Mouse (Mus musculus) B cell, adult 2 months (primary cell): ENCODE data around the gene Pgbd5.
"Not testable (repeated sequence)": the region's sequence is repeated elsewhere in the genome, so short reads cannot be mapped to it uniquely, and the experiment has no call there.

Experiments used
- DNase-seq, 2 experiments: peaks; one replicate each; pipeline ENCODE4 v3.0.0; 2022

Gene Pgbd5

DNA sequence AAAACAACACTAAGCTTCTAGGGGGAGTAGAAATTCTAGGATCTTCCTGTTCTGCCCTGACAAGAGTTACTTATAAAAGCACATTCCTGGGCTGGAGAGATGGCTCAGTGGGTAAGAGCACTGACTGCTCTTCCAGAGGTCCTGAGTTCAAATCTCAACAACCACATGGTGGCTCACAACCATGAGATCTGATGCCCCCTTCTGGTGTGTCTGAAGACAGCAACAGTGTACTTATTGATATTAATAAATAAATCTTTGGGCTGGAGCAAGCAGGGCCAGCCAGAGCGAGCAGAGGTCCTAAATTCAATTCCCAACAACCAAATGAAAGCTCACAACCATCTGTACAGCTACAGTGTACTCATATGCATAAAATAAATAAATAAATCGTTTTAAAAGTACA lies 10.7 kb downstream of the Pgbd5 start:
- DNase-seq: not testable (repeated sequence)

DNA sequence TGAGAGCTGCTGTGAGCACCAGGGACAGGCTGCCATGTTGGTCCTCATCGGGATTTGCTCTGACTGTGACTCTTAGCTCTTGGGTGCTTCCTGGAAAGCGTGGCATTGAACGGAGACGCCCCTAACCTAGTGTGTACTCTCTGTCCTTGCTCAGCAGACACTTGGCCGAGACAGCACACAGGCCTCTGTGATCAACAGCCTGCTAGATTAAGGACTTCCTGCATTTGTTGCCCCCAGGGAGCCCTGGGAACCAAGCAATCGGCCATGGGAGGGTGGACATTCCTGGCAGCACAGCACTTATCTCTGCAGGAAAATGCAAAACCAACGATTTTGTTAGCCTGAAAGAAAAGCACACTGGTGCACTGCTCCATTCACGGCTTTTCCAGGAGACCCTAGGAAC lies 18.0 kb downstream of the Pgbd5 start:
- DNase-seq: no peak

DNA sequence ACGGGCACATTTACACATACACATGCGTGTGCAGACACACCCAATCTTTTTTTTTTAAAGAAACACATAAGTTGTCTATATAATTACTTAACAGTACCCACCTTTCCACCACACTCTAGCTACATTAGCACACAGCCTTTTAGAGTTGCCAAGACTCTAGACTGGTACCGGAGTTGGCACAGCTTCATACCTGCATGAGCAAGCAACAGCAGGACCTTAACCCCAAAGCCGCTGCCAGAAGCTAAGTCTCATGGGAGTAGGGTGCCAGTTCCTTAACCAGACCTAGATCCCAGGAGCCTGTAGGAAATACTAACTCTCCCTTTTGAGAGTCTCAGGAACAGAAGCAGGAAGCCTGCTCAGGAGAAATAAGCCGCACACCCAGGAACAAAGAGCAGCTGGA lies 20.5 kb downstream of the Pgbd5 start:
- DNase-seq: no peak

DNA sequence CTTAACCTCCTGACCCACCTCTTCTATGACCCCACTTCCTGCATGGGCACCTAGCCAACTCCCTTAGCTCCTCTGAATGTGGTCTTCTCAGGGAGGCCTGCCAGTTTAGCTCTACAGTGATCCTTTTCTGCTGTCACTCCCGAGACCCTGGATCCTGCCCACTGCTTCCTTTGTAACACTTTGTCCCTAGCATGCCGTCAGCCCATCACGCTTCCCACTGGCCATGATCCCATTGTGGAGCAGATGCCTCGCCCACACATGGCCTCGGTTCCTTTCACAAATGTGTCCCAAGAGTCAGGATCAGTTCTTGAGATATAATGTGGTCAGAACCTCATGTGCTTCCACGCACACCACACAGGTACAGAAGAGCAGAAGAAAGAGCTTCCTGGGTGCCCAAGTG lies 21.3 kb downstream of the Pgbd5 start:
- no peak for DNase-seq

DNA sequence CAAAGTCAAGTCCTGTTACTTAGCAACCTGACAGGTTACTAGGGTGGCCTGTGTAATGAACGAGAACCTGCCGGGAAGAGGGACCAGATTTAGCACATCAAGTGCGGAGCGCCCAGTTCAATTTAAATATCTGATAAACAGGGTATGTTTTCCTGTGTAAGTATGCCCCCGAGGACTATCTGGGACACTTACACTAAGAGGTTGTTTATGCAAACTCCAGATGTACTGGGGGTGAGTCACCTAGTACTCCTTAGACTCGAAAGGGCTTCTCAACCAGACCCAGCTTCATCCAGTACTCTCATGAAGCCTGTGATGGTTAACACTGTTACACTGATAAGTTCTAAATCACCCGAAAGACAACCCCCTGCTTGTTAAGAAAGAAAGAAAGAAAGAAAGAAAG lies 22.8 kb downstream of the Pgbd5 start:
- DNase-seq: no peak

DNA sequence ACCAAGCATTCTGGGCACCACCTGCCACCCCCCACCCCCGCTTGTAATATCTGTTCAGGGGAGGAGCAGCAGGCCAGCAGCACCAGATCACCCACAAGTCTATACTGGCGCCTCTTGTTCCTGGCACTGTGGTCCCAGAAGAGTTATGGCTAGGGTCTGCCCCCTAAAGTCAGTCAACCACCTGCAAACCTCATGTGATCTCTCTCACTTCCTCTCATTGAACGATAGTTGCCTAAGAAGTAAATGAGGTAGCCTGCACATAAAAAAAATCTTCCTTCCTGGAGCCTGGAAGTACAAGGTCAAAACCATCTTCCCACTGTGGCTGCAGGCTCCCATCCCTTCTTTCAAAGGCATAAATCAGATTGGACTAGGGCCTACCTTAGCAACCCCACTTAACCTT lies 23.7 kb downstream of the Pgbd5 start:
- no peak for DNase-seq

DNA sequence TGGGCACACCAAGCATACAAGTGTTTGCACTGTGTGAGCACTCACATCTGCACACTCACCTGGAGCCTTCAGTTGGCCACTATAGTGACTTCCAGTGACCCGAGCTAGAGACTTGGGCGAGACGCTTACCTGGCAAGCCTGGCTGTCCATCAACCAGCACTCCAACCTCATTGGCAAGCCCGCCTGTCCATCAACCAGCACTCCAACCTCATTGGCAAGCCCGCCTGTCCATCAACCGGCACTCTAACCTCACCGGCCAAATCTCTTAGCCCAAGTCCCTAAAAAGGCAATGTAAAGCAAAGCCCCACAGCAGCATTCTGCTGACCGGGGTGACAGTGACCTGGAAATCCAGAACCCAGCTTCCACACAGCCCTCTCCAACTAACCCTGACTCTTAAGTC lies 24.5 kb downstream of the Pgbd5 start:
- DNase-seq: peak in 1 of 2 experiments; percentile 2

DNA sequence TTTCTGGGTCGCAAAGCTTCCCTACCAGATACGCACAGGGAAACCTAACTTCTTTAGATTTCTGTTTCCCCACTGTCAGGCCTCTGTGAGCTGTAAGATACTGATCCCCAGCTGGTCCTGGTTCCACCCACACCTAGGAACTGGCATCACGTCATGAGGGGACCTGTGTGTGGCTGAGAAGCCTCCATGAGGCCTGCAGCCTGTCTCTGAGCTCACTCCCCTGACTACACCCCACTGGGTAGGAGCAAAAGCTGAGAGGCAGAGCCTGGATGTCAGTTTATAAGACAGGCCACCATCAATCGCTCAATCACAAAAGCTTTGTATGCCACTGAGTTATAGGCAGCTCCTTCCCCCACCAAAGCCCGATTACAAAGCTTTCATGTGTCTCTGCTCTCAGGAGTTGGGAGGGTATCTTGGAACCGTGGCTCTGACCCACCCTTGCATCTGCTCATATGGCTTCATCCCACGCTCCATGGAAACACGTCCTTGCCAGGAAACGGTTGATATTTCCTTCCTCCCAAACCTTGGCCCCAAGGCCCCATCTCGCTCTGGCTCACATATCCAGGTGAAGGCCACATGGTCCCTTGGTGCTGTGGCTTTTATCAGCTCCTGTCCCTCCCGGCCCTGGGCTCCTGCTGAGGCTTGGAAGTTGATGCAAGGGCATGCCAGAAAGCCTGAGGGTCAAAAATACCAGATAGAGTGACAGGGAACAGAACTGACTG lies 26.1 kb downstream of the Pgbd5 start:
- no peak for DNase-seq

DNA sequence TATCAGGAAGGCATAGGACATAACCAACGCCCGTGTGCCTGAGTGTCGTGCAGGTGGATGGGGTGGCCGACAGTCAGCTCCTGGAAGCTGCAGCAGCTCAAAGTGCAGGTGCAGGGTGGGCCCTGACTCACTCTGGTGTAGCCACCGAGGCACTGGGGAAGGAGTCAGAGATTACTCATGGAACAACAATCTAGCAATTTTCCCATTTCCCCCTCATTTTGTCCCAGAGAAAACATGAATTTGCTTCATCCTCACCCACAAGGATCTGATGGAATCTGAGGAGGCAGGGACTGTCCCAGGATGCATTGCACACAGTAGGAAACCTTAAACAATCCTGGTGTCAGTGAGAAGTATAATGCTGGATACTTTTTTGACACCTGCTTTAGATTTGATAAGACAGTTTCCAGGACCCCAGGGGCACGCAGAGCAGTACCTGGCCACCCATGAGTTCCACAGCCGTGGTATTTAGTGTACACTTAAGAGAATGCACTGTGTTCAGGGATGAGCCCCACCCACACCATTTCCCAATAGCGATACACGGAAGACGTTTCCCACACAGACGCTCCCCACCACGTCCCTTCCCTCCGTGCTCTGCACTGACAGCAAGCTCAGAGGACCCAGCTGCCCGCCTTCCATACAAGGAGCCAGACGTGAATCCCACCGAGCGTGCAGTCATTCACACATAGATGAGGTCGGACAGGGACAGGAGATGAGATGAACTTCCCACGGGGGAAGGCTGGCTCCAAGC lies 26.8 kb downstream of the Pgbd5 start:
- no peak for DNase-seq

DNA sequence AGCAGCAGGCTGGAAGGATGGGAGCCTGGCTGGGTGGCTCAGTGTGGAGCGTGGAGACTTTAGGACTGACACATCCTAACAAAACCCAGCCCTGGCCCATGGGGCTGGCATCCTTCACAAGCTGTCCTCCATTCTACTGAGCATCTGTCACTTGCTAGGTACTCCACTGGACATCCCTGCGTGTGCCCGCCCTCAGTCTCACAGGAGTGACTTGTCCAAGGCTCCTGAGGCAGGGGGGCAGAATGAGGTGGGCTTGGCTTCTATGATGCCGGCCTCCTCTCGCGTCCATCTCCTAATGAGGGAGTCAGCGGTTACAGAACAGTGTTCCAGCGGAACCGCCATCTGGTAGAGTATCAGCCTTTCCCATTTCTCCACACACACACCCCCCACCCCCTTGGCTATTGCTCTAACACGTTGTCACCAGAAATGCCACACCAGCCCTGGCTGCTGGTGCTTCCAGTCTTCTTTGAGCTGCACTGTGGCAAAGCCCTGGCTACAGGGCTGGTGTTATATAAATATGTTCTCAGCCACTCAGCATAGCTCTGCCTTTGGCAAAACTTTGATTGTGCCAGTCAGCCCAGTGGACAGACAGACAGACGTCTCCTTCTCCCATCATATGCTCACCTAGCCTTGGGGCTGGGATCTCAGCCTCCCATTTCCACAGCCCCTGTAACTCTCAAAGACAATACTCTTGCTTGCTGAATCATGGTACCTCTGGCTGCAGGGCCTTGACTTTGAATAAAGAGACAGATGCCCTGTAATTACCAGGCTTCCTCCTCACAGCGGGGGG lies 34.8 kb downstream of the Pgbd5 start:
- no peak for DNase-seq

DNA sequence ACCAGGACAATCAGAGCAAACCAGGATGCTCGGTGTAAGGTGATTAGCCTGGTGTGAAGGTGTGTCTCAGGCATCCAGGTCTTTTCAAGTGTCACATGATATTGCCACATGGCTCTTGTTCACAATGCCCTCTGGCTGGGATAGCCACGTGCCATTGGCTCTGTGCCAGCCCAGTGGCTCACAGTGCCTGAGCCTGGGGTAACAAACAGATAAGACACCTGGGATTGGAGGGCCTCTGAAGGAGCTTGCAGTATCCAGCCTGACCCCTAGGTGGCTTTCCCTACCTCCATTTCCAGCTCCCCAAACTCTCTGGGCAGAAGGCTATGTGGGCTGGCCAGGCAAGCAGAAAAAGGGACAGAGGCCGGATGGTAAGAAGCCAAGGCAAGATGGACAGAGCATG lies 35.6 kb downstream of the Pgbd5 start:
- no peak for DNase-seq

DNA sequence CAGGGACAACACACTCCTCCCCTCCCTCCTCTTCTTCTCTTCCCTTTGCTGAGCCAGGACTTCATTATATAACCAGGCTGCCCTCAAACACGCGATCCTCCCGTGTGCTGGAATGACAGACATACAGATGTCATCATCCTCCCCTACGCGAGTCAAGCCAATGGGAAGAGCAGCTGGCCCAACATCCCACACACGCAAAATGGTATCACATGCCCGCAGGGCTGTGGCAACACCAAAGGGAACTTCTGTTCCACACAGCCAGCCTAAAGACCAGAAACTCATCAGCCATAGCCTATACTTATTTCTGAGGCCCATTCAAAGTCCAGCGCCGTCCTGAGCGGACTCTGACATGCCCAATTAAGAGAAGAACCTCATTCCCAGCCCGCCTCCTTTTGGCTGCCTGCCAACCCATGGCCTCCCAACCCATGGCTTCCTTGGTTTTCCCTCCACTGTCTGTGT lies 40.0 kb downstream of the Pgbd5 start:
- no peak for DNase-seq

DNA sequence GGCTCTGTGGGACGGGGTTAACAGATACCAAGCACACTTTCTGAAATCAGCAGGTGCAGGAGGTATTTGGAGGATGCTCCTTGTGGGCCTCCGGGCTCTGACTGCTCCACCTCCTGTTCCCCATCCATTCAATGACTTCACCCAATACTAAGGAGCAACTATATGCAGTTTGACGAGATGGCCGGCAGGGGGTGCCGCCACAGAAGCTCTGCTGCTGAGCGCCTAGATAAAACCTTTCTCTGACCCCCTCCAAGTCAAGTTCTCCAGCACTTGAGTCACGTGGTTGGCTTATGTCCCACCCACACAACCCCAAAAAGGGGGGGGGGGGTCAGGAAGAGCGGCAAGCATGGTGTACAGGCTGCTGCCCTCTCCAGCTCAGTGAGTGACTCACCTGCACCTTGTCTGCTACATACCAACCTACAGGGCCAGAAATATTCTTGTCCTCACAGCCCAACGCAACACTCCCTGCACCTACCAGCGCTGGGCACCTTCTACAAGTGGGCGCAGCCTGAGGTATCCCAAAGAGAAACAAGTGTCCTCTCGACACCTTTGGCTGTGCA lies 40.5 kb downstream of the Pgbd5 start:
- peak; percentile 2 to 9 for DNase-seq

DNA sequence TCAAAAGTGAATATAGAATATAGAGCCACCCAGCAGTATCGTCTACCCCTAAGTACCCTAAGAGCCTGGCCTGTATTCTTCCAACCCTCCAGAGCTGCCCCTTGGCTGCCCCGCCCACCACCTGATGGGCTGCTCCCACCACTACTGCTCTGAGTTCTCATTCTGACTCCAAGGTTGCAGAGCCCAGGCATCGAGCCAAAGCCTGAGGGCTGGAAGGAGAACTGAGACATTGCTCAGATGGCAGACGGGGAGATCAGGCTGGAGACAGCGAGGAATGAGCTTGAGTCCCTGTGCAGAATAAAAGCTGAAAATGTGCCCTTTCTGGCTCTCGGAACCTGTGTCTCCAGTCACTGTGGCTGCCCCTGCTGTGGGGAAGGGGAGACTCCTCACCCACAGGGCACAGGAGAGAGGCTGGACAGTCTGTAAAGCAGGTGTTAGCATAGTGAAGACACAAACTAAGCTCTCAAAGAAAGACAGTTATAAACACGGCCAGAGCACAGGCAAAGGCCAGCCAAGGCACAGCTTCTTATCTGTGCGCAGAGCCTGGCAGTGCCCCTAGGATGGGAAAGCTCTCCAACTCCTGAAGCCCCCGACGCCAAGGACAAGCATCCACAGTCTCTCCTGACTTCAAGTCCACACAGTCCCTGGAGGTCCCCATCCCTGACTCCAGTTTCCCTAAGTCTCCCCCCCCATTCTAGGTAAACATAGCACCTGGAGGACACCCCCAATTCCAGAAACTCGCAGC lies 42.0 kb downstream of the Pgbd5 start:
- DNase-seq: no peak

DNA sequence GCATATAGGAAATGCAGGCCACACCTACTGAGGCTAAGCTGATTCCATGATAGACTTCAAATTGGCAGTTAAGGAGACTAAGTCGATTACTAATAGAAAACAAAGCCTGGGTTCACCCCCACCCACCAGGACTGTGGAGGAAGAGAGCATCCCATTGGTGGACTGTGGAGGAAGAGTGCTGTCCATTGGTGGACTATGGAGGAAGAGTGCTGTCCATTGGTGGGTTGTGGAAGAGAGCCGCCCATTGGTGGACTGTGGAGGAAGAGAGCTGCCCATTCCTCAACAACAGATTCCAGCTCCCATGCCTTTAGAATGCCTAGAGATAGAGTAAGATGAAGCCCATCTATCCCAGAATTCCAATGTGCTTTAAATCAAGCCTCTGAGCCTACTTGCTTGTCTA lies 42.9 kb downstream of the Pgbd5 start:
- no peak for DNase-seq

DNA sequence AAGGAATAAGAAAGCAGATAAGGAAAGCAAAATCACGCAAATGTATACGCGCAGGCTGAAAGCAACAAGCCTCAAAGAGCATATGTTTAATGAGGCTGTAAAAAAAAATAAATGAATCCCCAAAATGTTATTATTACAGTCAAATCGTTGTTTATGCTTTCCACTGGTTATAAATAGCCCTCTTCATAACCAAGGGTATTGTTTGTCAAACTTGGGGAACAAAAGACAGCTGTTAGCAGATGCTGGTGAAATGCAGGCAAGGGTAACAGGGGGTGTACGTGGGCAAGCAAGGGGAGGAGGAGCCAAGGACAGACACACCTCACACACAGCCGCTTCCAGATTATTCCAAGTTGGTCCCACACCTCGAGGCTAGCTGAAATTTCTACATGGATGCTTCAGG lies 44.1 kb downstream of the Pgbd5 start:
- no peak for DNase-seq

DNA sequence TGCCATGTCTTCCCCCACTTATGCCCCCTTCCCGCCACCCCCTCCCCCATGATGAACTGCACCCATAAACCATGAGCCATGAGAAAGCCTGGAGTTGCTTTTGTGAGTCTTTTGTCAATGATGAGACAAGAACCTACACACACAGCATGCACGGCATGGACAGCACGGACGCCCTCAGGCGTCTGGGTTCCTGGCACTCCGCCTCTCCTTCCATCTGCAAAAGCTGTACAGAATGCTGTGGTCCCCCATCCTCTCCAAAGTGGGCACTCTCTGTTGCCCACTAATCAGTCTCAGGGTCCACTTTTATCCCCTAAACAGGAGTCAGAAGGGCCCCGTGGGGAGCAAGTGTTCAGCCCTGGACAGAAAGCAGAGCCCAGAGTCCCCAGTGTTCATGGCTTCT lies 44.5 kb downstream of the Pgbd5 start:
- DNase-seq: no peak

DNA sequence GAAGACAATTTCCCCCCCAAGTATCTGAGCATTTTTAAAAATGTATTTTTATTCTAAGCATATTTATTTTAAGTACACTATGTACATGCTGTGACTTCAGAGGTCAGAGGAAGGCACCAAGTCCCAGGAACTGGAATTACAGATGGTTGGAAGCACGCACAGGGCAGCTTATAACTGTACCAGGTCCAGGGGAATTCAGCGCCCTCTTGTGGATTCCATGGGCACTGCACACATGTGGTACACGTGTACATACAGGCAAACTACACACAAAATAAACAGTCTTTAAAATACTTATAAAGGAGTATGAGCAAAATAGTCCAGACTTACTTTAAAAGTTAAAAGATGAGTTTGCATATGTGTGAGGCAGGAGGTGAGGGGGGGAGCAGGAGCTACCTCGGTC lies 45.5 kb downstream of the Pgbd5 start:
- DNase-seq: no peak

DNA sequence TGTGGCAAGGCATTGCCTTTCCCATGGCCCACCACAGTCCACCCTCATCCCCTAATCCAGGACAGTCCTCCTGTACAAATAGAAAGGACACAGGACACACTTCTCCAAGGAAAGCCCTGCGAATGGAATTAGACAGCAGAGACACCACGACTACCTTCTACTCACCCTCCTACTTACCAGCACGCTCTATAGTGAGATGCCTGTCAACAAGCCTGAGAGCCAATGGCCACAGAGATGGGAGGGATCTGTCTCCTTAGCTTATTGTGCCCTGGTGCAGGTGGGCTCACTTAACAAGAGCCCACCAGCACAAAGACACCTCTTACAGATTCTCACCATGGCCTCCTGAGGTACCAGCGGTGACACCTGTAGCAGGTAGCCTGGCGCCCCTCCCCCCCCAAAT lies 46.4 kb downstream of the Pgbd5 start:
- no peak for DNase-seq

DNA sequence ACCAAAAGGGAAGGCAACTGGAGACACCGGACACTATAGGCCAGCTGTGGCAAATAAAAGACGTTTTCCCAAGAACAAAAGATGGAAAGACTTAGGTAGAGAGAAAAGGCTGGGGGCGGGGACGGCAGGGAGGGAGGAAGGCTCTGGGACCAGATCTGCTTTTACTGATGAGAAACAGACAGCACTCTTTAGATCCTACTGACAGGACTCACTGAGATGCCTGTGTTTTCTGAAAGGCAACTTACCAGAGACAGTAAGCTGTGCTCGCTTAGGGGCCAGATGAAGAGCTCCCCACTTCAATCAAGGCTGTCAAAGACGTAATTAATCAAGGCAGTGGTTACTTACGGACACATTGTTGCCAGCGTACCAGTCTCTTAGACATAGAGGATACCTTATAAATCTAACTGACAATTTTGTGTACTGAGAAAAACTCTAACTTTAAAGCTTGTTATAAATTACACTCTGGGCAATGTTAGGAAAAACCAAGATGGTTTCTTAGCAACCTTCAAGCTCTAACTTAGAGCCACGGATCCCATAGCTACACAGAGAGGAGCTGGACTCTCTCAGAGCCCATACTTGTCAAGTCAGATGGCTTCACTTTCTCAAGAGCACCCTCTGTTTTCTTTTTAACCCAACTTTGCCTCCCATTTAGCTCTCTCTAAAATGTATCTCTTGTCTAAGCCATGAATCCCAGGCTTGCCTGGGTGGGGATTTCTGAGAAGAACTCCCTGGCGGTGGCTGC lies 47.0 kb downstream of the Pgbd5 start:
- no peak for DNase-seq

DNA sequence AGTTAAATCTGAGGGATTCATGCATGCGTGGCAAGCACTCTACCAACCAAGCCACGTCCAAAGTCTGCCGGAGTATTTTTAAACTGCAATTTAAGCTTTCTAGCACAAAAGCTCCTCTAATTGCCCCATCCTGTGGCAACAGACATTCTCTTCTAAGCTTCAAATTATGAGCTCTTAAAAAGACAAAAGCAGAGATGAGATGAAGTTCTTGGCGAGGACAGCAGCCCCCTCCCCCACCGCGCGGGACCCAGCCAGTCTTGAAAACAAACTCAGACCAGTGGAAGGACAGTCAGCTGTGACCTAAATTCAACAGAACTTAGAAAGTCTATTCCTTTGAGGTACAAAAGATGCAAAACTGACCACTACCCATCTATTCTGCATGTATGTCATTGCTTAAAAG lies 48.3 kb downstream of the Pgbd5 start:
- DNase-seq: no peak

DNA sequence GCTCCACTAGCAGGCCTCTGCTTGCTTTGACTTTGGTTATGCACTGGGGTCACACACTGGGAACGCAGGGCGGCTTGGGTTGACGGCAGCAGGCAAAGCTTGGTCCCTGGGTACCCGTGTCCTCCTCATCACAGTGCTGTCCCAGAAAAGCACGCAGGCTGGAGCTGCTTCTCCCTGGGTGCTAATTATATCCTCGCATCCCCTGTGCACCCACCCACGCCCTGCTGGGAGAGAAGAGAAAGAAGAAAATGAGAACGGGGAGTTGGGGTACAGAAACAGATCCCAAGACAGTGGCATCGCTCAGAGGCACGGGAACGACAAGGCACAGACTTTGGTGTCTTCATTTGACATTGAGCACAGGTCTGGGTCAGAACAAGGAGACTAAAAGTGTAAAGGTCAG lies 50.0 kb downstream of the Pgbd5 start:
- no peak for DNase-seq
